Mouse (Mus musculus): ENCODE data around the gene Osbpl10. TPM values are rescaled to one million over a fixed set of nuclear protein-coding genes. Genes with fewer than 3 reads are reported as not detected.
"Not testable (repeated sequence)": the region's sequence is repeated elsewhere in the genome, so short reads cannot be mapped to it uniquely, and the experiment has no call there.

Osbpl10 gene
- not detected in 2 replicates for total RNA-seq (2017)

DNA sequence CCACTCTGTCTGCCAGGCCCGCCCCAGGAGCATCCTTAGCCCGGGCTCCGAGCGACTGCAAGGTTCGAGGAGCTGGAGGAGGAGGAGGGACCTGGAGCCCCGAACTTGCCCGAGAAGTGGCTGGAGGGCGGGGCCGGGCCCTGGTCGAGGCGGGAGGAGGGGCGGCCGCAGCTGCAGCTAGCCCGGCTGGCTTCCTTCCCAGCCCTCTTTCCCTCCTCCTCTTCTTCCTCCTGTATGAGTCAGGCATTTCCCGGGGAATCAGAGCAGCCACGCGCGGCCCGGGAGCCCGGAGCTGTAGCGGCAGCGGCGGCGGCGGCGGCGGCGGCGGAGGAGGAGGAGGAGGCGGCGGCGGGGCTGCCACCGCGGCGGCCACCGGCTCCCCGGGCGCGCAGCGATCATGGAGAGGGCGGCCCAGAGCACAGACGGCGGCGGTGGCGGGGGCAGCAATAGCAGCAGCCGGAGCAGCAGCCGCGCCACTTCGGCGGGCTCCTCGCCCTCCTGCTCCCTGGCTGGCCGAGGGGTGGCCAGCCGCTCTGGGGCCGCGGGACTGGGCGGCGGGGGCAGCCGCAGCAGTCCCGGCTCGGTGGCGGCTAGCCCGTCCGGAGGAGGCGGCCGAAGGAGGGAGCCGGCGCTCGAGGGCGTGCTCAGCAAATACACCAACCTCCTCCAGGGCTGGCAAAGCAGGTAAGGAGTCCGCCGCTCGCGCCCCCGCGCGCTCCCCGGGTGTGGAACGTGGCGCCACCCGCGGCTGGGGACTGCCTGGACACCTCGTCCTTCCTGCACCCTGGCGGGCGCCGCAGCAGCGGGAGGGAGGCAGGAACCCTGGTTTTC lies at the start of gene Osbpl10:
Osbpl10 (plus strand) TSS at position 289 of the 831 bp plus-strand sequence.
- ATAC-seq (ENCODE audit: extremely low read depth, insufficient number of reproducible peaks, low FRiP score, poor library complexity, severe bottlenecking) = 0 out of 2 replicates have a peak, but pooled peaks have one; percentile 6

DNA sequence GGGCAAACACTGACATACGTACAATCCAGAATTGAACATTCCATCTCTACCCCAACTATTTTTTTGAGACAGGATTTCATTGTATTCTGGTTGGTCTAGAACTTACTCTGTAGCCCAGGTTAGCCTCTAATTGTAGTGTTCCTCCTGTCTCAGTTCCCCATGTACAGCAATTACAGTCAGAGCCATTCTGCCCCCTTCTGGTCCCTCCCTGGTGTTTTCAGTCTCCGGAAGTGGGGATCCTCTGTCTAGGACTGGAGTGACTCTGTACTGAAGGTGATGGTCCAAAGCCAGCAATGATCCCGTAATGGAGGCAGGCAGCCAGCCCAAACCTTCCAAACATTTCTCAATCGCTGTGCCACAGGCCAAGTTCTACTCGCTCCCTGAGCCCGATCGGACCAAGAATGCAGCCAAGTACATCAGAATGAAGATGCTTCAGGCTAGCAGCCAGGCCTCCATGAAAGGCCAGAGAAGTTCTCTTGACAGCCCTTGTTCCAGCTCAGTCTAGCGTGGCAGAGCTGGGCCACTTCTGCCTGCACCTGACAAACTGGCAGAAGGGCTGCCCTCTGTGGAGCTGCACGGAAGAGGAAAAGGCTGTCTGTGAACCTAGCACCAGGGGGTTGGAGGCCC lies 47.8 kb upstream of the Osbpl10 start:
- ATAC-seq (ENCODE audit: extremely low read depth, insufficient number of reproducible peaks, low FRiP score, poor library complexity, severe bottlenecking) = no peak

DNA sequence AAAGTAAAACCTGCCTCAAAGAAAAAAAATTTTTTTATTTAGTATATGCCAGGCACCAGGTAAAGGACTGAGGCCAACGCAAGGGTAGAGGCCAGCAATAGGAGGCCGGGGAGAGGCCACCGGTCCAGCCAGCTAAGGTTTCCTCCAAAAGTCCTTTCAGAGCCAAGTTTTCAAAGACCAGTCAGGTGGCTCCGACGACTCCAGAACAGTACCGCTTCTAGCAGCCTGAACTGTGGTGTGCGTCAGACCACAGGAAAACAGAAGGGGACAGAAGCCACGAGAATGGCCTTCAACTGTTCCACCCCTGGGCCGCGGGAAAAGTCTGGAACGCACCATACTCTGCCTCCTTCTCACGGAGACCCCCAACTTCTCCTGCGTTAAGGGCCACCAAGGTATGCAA lies 45.8 kb upstream of the Osbpl10 start:
- ATAC-seq (ENCODE audit: extremely low read depth, insufficient number of reproducible peaks, low FRiP score, poor library complexity, severe bottlenecking) = no peak

DNA sequence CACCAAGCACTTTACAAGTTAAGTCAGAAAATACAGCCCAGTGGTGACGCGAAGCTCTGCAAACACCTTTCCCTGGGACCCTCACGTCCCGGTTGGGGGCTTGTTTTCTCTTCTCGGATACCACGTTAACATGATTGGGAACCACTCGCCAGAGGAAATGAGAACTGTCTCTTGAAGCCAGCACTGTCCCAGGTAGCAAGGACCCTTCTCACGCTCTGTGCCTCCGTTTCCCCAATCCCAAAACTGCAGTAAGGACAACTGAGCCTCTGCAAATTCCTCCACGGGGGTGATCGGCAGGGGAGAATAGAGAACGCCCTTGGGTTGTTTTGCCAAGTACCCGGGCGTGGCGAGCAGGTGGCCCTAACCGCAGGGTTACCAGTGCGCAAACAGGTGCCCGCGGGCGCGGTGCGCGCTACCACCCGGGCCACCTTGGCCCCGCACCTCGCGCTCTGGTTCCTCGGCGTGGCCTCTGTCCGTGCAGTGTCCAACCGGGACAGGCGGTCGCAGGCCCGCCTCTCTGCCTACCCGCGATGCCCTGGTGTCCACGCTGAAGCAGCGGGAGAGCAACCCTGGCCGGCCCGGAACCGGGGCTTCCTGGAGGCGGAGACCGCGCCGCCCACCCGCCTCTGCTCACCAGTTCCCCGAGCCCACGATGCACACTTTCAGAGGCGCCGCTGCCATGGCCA lies 45.2 kb upstream of the Osbpl10 start:
- peak; percentile 10; the same call in 1 of the 2 replicates for ATAC-seq (ENCODE audit: extremely low read depth, insufficient number of reproducible peaks, low FRiP score, poor library complexity, severe bottlenecking)

DNA sequence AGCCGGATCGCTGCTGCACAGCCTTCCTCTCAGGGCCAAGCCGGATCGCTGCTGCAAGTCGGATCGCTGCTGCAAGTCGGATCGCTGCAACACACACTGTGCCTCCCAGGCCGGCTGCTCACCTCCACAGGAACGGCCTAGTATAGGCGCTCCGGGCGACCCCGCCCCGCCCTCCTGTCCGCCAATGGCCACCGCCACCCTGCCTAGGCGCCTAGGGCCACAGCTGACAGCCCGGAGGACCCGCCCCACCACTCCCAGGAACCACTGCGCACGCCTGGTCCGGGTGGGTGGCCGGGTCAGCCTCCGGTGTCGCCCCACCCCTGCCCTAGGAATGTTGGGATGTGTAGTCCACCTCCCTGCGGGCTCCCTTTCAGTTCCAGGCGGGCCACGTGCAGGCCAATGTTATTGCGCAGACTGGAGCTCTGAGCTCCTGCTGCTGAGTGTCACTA lies 44.6 kb upstream of the Osbpl10 start, which contains the start of gene Gpd1l:
Gpd1l (minus strand) TSS at position 265 of the 449 bp plus-strand sequence.
- peak; percentile 86 for ATAC-seq (ENCODE audit: extremely low read depth, insufficient number of reproducible peaks, low FRiP score, poor library complexity, severe bottlenecking)

DNA sequence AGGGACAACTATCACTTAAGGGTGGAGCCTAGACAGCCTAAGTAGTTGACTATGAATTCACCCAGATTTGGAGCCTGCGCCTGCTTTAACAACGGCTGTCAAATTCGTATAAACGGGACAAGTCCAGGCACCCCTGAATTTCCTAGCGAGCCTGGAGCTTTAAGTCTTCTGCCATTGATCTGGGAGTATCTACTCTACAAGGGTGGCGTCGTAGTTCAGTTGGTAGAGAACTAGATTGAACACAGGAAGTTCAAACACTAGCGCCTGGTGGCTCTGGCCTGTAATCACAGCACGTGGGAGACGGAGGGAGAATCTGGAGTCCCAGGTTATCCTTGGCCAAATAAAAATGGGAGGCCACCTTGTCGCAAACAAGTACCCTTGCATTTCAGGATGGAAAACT lies 44.1 kb upstream of the Osbpl10 start:
- ATAC-seq (ENCODE audit: extremely low read depth, insufficient number of reproducible peaks, low FRiP score, poor library complexity, severe bottlenecking) = no peak

DNA sequence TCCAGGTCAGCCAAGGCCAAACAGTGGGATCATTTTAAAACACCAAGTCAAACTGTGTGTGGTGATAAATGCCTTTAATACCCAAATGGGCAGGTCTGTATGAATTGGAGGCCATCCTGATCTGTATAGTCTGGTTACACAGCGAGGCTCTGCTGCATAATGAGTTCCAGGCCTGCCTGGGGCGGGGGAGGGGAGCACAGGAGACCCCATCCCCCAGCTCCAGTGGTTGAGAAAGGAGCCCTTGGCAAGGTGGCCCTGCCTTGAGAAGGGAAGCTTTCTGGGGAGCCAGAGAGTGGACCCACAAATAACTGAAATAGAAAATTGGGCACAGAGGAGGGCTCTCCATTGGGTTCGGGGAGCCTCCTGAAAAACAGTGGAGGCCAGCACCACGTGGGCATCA lies 43.0 kb upstream of the Osbpl10 start:
- no peak for ATAC-seq (ENCODE audit: extremely low read depth, insufficient number of reproducible peaks, low FRiP score, poor library complexity, severe bottlenecking)

DNA sequence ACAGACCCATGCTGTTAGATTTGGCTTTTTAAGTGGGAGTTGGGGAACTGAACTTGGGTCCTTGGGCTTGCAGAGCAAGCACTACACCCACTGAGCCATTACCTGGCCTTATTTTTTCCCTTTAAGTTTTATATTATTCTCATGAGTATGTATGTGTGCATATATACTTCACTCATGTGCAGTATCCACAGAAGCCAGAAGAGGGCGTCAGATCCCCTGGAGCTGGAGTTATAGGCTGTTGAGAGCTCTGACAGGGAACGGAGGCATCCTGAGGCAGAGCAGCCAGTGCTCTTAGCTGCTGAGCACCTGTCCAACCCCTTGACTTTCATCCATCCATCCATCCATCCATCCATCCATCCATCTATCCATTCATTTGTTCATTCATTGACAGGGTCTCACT lies 41.7 kb upstream of the Osbpl10 start:
- no peak for ATAC-seq (ENCODE audit: extremely low read depth, insufficient number of reproducible peaks, low FRiP score, poor library complexity, severe bottlenecking)

DNA sequence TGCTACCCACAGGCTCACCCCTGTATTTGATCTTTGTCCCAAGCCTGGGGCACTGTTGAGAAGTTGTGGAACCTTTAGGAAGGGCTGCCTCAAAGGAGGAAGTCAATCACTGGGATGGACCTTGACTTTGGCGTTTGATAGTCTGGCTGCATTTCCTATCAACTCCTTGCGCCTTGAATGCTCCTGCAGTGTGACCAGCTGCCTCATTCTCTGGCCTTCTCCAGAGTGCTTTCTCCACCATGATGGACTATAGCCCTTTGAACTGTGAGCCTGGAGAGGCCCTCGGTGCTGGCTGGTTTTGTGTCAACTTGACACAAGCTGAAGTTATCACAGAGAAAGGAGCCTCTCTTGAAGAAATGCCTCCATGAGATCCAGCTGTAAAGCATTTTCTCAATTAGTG lies 33.7 kb upstream of the Osbpl10 start:
- ATAC-seq (ENCODE audit: extremely low read depth, insufficient number of reproducible peaks, low FRiP score, poor library complexity, severe bottlenecking) = no peak

DNA sequence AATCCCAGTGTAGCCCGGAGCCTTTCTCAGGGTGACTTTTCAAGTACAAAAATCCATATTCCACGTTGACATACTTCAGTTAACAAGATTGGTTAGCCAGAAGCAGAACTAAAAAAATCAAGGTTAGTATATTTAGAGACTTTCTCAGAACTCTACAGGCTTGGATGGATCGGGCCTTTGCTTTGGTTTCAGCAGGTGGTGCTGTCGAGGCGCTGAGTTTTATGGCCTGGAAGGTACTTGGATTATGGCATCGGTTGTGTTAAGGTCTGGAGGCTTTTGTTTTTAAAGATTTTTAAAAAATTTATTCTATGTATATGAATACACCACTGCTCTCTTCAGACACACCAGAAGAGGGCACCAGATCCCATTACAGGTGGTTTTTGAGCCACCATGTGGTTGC lies 32.8 kb upstream of the Osbpl10 start:
- ATAC-seq (ENCODE audit: extremely low read depth, insufficient number of reproducible peaks, low FRiP score, poor library complexity, severe bottlenecking) = no peak

DNA sequence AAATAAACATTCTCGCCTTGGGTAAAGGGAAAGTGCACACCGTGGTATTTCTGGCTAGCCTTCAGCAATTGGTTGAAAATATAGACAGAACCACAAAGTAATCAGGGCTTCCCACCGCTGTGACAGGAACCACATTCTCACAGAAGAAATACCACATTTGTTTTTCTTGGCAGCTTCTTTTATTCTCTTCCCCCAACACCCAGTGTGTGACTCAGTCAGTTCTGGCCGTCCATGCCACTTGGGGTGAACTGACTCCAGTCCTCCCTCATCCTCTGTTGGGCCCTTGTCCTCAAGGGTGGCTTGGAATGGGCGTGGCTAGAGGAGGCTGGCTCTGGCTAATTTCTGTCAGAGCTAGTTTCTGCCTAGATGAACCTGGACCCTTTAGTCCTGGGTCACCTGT lies 30.0 kb upstream of the Osbpl10 start:
- no peak for ATAC-seq (ENCODE audit: extremely low read depth, insufficient number of reproducible peaks, low FRiP score, poor library complexity, severe bottlenecking)

DNA sequence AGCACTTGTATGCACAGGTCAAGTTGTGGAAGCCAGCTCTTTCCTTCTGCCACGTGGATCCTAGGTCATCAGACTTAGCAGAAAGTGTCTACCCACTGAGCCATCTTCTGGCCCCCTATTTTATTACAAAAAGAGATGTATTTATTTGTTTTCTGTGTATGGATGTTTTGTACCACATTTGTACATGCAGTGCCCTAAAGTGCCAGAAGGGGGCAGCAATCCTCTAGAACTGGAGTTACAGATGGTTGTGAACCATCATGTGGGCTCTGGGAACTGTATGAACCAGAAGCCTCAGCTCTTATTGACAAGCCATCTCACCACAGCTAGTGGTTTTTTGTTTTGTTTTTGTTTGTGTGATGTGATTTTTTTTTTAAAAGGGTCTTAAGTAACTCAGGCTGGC lies 25.5 kb upstream of the Osbpl10 start:
- ATAC-seq (ENCODE audit: extremely low read depth, insufficient number of reproducible peaks, low FRiP score, poor library complexity, severe bottlenecking) = no peak

DNA sequence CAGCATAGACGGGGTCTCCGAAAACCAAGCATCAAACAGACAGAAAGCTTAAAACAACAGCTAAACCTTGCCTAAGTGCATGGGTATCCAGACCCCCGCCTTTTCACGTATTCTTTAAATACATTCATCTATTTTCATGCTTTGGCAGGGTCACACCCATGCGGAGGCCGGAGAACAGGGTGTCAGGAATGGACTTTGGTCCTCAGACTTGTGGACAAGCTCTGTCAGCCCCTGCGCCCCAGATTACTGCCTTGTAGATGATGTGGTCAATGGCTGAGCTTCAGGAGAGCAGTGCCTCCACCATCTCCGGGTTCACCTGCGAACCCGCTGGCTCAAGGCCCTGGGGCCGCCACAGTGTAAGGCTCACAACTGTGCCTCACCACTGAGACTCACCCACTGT lies 23.0 kb upstream of the Osbpl10 start:
- ATAC-seq (ENCODE audit: extremely low read depth, insufficient number of reproducible peaks, low FRiP score, poor library complexity, severe bottlenecking) = no peak

DNA sequence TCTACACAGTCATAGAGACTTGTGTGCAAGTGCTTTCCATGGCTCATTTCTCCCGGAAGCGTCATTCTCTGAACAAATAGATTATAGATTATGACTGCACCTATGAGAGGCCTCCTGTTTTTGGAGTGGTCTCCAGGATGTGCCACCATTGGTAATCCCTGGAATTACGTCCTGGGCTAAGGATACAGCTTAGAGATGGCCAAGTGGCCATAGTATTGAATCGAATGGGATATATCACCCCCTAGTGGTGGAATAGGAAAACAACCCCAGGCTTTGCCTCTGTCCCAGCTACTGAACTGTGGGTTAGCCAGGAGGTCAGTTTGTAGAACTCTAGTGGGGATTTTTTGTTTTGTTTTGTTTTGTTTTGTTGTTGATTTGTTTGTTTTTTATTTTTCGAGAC lies 21.4 kb upstream of the Osbpl10 start:
- ATAC-seq (ENCODE audit: extremely low read depth, insufficient number of reproducible peaks, low FRiP score, poor library complexity, severe bottlenecking) = peak; percentile 65; the same call in 1 of the 2 replicates

DNA sequence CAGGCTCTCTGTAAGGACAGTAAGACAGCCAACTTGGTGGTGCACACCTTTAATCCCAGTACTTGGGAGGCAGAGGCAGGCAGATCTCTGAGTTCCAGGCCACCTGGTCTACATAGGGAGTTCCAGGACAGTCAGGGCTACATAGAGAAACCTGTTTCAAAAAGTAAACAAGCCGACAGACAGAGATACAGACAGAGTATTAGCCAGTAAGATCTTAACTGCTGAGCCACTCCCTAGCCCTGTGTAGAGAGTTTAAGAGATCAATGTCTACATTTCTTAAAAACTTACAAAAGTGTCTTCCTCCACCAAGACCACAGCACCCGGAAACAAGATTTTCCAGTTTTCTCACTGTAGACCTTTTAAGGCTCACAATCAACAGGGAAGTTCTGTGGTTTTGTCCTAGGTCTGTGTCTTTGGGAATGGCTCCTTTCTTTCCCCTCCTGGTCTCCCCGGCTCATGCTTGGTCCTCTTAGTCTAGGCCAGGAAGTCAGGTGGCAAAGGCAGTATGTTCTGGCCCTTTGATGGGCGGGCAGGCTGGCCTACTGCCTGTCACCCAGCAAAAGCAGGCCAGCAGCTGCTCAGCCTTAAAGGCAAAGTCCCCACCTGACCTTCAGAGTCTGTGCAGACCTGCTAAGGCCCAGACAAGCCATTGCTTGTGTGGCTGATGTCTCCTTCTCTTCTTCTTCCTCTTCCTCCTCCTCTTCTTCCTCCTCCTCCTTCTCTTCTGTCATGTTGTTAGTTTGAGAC lies 18.2 kb upstream of the Osbpl10 start:
- no peak for ATAC-seq (ENCODE audit: extremely low read depth, insufficient number of reproducible peaks, low FRiP score, poor library complexity, severe bottlenecking)

DNA sequence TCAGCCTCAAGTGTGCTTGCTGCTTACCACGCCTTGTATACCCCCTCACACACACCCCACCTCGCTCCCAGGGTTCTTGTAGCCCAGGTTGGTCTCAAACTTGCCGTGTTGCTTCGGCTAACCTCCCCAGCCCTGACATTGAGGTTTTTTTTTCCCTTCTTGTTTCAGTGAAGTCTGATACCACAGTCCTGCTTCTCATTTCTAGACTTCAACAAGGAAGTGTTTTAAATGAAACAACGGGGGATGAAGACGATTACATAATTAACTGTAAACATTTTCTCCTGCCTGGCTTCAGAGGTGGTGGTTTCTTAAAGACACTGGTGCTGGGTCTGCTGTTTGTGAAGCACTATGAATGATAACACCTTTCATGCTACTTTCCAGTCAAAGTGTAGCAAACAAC lies 17.5 kb upstream of the Osbpl10 start:
- no peak for ATAC-seq (ENCODE audit: extremely low read depth, insufficient number of reproducible peaks, low FRiP score, poor library complexity, severe bottlenecking)

DNA sequence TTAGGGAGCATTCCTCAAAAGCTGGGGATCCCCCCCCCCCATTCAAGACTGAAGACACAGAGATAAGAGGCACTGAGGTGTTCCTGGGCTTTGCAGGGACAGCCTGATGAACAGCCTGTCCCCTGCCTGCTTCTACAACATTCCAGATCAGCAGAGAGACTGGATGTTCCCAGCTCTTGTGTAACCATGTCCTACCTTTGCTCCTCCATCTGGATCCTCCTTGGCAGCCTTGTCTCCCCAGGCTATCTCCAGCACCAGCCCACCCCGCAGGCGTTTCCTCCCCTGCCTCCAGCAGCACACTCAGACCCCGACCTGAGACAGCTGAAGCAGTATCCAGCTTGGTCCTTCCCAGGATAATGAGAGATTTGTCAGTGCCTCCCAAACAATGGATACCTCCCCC lies 14.3 kb upstream of the Osbpl10 start:
- no peak for ATAC-seq (ENCODE audit: extremely low read depth, insufficient number of reproducible peaks, low FRiP score, poor library complexity, severe bottlenecking)

DNA sequence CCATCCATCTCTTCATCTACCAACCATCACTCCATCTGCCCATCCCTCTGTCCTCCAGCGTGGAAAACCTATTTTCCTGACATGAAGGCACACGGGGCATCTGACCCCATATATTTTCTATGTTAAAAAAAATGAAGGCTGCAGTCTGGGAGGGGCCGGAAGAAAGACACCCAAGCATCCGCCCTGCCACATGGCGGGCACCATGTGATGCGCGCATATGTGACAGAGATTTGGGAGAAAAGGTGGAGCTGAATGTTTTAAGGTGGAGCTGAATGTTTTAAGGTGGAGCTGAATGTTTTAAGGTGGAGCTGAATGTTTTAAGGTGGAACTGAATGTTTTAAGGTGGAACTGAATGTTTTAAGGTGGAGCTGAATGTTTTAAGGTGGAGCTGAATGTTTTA lies 12.1 kb upstream of the Osbpl10 start:
- not testable (repeated sequence) for ATAC-seq (ENCODE audit: extremely low read depth, insufficient number of reproducible peaks, low FRiP score, poor library complexity, severe bottlenecking)

All from neutrophil, adult 5-6 weeks (primary cell).